Comparison of ENCODE assay signal across 9 mouse cellular contexts in the genomic region with DNA sequence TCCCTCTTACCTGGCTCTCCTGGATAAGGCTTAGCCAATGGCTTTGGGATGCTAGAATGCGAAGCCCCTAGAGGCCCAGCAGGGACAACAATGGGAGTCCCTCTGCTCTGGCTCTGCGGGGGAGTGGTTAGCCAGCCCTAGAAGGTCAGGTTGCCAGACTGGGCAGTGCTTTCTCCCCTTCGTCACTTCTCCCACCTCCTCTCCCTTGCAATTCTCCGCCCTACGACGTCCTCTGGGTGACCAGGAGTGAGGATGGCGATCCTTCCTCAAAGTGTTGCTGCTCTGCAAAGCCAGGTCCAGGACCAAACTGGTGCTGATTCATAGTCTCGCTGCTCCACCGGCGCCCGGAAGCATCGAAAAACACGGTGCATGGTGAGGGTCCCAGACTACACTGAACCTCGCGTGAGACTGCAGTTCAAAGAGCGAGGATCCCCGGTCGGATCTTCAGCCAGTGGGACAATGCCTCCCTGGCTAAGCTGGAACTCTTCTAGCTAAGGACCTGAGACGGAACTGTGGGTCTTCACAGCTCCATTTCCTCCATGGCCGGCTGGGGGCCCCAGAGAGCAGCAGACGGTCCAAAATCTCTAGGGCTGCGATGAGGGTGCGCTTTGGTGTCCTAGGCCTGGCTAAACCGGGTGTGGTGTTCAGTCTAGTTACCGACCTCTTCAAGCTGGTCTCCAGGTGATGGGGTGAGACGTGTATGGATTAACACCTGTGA. TPM values are rescaled to one million over a fixed set of nuclear protein-coding genes. Genes with fewer than 3 reads are reported as not detected.
DNase-seq lines count a peak whose midpoint lies in the region; ATAC-seq lines count a peak whose summit lies in the region.
"Had no signal": no experiment of that assay in that cellular context is flagged by ENCODE, and none has a peak within 500 bp of the region (broad histone marks: within the 10 kb centered on the region; RNA-seq: fewer than 3 reads in every experiment).

A gene (minus strand): TSS at position 477 of the 718 bp plus-strand sequence.

- no peak within 1 kb of the TSS for H3K4me3 ChIP-seq in embryonic facial prominence, embryonic 11.5 days (ENCODE audit: low read depth, low read length)
- peak within 1 kb of the TSS; percentile 52 for H3K4me3 ChIP-seq in heart, embryonic 15.5 days
- peak within 1 kb of the TSS; percentile 33 for H3K4me3 ChIP-seq in kidney, embryonic 16.5 days (ENCODE audit: low read length)
- peak within 1 kb of the TSS; percentile 24 for H3K4me3 ChIP-seq in lung, embryonic 16.5 days (ENCODE audit: low read length)

- peak within 1 kb of the TSS; percentile 43 for H3K9ac ChIP-seq in embryonic facial prominence, embryonic 11.5 days (replicated peaks; ENCODE audit: low read length)
- H3K9ac ChIP-seq in heart, embryonic 15.5 days: peak within 1 kb of the TSS; percentile 61
- peak within 1 kb of the TSS; percentile 61 for H3K9ac ChIP-seq in kidney, embryonic 16.5 days (replicated peaks; ENCODE audit: low read length)
- peak within 1 kb of the TSS; percentile 41 for H3K9ac ChIP-seq in lung, embryonic 16.5 days (ENCODE audit: low read length)

- no peak for ATAC-seq in embryonic facial prominence, embryonic 11.5 days (replicated peaks; ENCODE audit: insufficient number of reproducible peaks, low FRiP score, low TSS enrichment, low read depth)
- peak; percentile 65 for ATAC-seq in heart, embryonic 15.5 days (replicated peaks; ENCODE audit: insufficient number of reproducible peaks, insufficient read depth, low FRiP score, low read depth)
- peak; percentile 5; the same call in 1 of the 2 replicates for ATAC-seq in kidney, embryonic 16.5 days (ENCODE audit: low FRiP score, low TSS enrichment)
- ATAC-seq in lung, embryonic 16.5 days (ENCODE audit: low read depth): peak; percentile 42; the same call in 1 of the 2 replicates

- no peaks in the 10 kb centered on the region for H3K36me3 ChIP-seq in embryonic facial prominence, embryonic 11.5 days (replicated peaks; ENCODE audit: control insufficient read depth, insufficient read depth, low read depth, low read length)
- no peaks in the 10 kb centered on the region for H3K36me3 ChIP-seq in heart, embryonic 15.5 days
- H3K36me3 ChIP-seq in kidney, embryonic 16.5 days (ENCODE audit: insufficient read depth, low read length): no peaks in the 10 kb centered on the region
- H3K36me3 ChIP-seq in lung, embryonic 16.5 days (ENCODE audit: control insufficient read depth, insufficient read depth, low read length): no peaks in the 10 kb centered on the region

- H3K4me2 ChIP-seq in embryonic facial prominence, embryonic 11.5 days (ENCODE audit: low read depth, low read length): peak within 1 kb of the TSS; percentile 41; the same call in 1 of the 2 replicates
- H3K4me2 ChIP-seq in heart, embryonic 15.5 days: peak within 1 kb of the TSS; percentile 69
- peak within 1 kb of the TSS; percentile 57 for H3K4me2 ChIP-seq in kidney, embryonic 16.5 days (replicated peaks; ENCODE audit: low read depth, low read length)
- H3K4me2 ChIP-seq in lung, embryonic 16.5 days (ENCODE audit: low read depth, low read length): peak within 1 kb of the TSS; percentile 52

- peaks cover 3% of the 10 kb centered on the region; the same call in 1 of the 2 replicates for H3K4me1 ChIP-seq in embryonic facial prominence, embryonic 11.5 days (ENCODE audit: control insufficient read depth, insufficient read depth, low read length)
- H3K4me1 ChIP-seq in heart, embryonic 15.5 days (replicated peaks): peaks cover 38% of the 10 kb centered on the region
- H3K4me1 ChIP-seq in kidney, embryonic 16.5 days (ENCODE audit: insufficient read depth, low read length): peaks cover 26% of the 10 kb centered on the region
- peaks cover 7% of the 10 kb centered on the region; the same call in 1 of the 2 replicates for H3K4me1 ChIP-seq in lung, embryonic 16.5 days (replicated peaks; ENCODE audit: control insufficient read depth, insufficient read depth, low read length)

- no peak within 1 kb of the TSS for H3K27ac ChIP-seq in embryonic facial prominence, embryonic 11.5 days (replicated peaks; ENCODE audit: low read depth, low read length)
- H3K27ac ChIP-seq in heart, embryonic 15.5 days: peak within 1 kb of the TSS; percentile 97
- no peak within 1 kb of the TSS for H3K27ac ChIP-seq in kidney, embryonic 16.5 days (ENCODE audit: low read length)
- no peak within 1 kb of the TSS for H3K27ac ChIP-seq in lung, embryonic 16.5 days (ENCODE audit: low read length)
- H3K27ac ChIP-seq: macrophage had no signal

- DNase-seq in adrenal gland, adult (ENCODE audit: inconsistent age in 2 of 2, low spot score in 1 of 2): peak; percentile 58 to 88
- no peak for DNase-seq in adrenal gland, adult 8-10 months
- peak; percentile 82 for DNase-seq in R1 (ENCODE audit: low read depth, low spot score)
- DNase-seq in embryonic facial prominence, embryonic 11.5 days (ENCODE audit: low spot score): peak; percentile 63
- DNase-seq in ovary, postnatal 14 days (ENCODE audit: low spot score): peak; percentile 41

- no peaks in the 10 kb centered on the region for H3K9me3 ChIP-seq in embryonic facial prominence, embryonic 11.5 days (replicated peaks; ENCODE audit: control insufficient read depth, low read length)
- no peaks in the 10 kb centered on the region for H3K9me3 ChIP-seq in heart, embryonic 15.5 days (replicated peaks)
- H3K9me3 ChIP-seq in kidney, embryonic 16.5 days (ENCODE audit: low read length): no peaks in the 10 kb centered on the region
- H3K9me3 ChIP-seq in lung, embryonic 16.5 days (ENCODE audit: control insufficient read depth, low read length): no peaks in the 10 kb centered on the region

- WGBS in embryonic facial prominence, embryonic 11.5 days: 2% methylated on average over 26 of the region's 26 CpGs
- WGBS in heart, embryonic 15.5 days: 3% methylated on average over 26 of the region's 26 CpGs
- WGBS in kidney, embryonic 16.5 days: 5% methylated on average over 26 of the region's 26 CpGs
- WGBS in lung, embryonic 16.5 days: 3% methylated on average over 26 of the region's 26 CpGs

- H3K27me3 ChIP-seq in embryonic facial prominence, embryonic 11.5 days (ENCODE audit: control insufficient read depth, insufficient read depth, low read length): peaks cover 40% of the 10 kb centered on the region
- peaks cover 37% of the 10 kb centered on the region for H3K27me3 ChIP-seq in heart, embryonic 15.5 days
- H3K27me3 ChIP-seq in kidney, embryonic 16.5 days (ENCODE audit: insufficient read depth, low read length): peaks cover 43% of the 10 kb centered on the region
- peaks cover 46% of the 10 kb centered on the region for H3K27me3 ChIP-seq in lung, embryonic 16.5 days (ENCODE audit: control insufficient read depth, insufficient read depth, low read depth, low read length)

RNA-seq across cellular contexts. Expression of the gene that starts here (rescaled TPM):
- total RNA-seq in adrenal gland, adult 8-10 months (2022): 1 to 10 TPM in 2 of 4 experiments, under 1 TPM in 2; 0.23 to 2.2 (median 1.0) TPM
- 0.41 and 1.0 TPM in 2 replicates for polyA plus RNA-seq in embryonic facial prominence, embryonic 11.5 days (2014; fragmentation: Nextera tagmentation; extraction: Ambion mirVana)
- 98.4 and 103 TPM in 2 replicates for polyA plus RNA-seq in heart, embryonic 15.5 days (2015; fragmentation: Nextera tagmentation; extraction: Ambion mirVana)
- 1.2 and 1.6 TPM in 2 replicates for polyA plus RNA-seq in kidney, embryonic 16.5 days (2015; fragmentation: Nextera tagmentation; extraction: Ambion mirVana)
- 2.5 and 2.7 TPM in 2 replicates for polyA plus RNA-seq in lung, embryonic 16.5 days (2015; fragmentation: Nextera tagmentation; extraction: Ambion mirVana)
- polyA plus RNA-seq: macrophage had no signal

Comparison
In these comparisons a context has a peak if more than half of its experiments do, and no peak if none do; other contexts are left out.
1. RNA of the gene that starts here (polyA plus RNA-seq): 98.4 to 103 TPM in heart, embryonic 15.5 days; 2.5 to 2.7 TPM in lung, embryonic 16.5 days, 1.2 to 1.6 TPM in kidney, embryonic 16.5 days and 0.41 to 1.0 TPM in embryonic facial prominence, embryonic 11.5 days; every median in the first group is over 10 times any median in the second.
2. Peak in every context shown above with its lines, with median percentiles within 50 percentile points of each other: H3K4me2 ChIP-seq and H3K9ac ChIP-seq.